Mouse (Mus musculus) heart, adult 2 months (tissue): ENCODE measurements at regions not wholly inside any gene's neighbourhood (a gene's known extent, or its start where the extent isn't known, plus 50 kb on each side); places are given as distances from the start of the nearest gene placed in this dataset.

ENCODE experiments used
- EP300 ChIP-seq: fragments of 200-500 bp; IDR thresholded peaks from 2 replicates; pipeline ENCODE4 v1.6.1; 2011; ENCODE audit warnings: low read depth, low read length, control low read depth; ENCODE audit not compliant: insufficient read depth
- POLR2A ChIP-seq: fragments of 200-500 bp; IDR thresholded peaks from 2 replicates; pipeline ENCODE4 v1.6.1; 2011; ENCODE audit warnings: mild to moderate bottlenecking, low read depth, low read length, control low read depth; ENCODE audit not compliant: insufficient read depth

- no peak for TF ChIP-seq EP300
- TF ChIP-seq POLR2A, result no peak
Measured at GRCm38 (mm10) chr3:148603276-148603675, 387.1 kb downstream of the Adgrl2 start.
